In the genomic region with DNA sequence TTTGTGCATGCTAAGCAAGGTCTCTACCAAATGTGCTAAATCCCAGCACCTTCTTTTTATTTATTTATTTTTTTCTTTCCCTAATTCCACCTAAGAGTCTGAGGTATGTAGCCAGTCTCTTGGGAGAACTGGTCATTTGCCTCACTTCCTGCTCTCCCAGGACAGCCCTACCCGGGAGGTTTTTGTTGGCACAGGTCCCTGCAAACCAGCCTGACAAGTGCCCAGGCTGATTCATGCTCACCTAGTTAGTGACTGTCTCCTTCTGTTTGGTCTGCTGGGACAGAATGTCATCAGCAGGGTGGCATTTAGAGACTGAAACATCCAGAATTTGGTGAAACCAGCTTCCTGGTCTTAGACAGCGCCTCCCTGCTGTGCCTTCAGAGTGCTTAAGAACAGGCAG, we compare ENCODE assay signal across 10 mouse cellular contexts. TPM values are rescaled to one million over a fixed set of nuclear protein-coding genes. Genes with fewer than 3 reads are reported as not detected.
DNase-seq lines count a peak whose midpoint lies in the region; ATAC-seq lines count a peak whose summit lies in the region.
"Had no signal": no experiment of that assay in that cellular context is flagged by ENCODE, and none has a peak within 500 bp of the region (broad histone marks: within the 10 kb centered on the region; RNA-seq: fewer than 3 reads in every experiment).

No protein-coding gene starts in this region.

- ATAC-seq in granulocyte monocyte progenitor cell, adult 5-6 weeks (replicated peaks; ENCODE audit: poor library complexity, severe bottlenecking) = no peak
- ATAC-seq: inflammation-experienced regulatory T-cells, adult 6 months had no signal

- DNase-seq in adrenal gland, adult (ENCODE audit: inconsistent age in 2 of 2, low spot score in 1 of 2) = peak; percentile 84 to 89
- DNase-seq in adrenal gland, postnatal 4 days (ENCODE audit: low spot score in 2 of 2) = no peak
- DNase-seq in Muller cell, postnatal 12 days (ENCODE audit: inconsistent ontology term) = peak; percentile 80
- DNase-seq in cerebellum, adult 9-10 months = peak; percentile 80
- DNase-seq in kidney, postnatal 36 days = peak; percentile 75 to 77
- no peak for DNase-seq in layer of hippocampus, adult 8-10 months (ENCODE audit: low spot score in 2 of 2)
- no peak for DNase-seq in right cerebral cortex, postnatal 10 days (ENCODE audit: low spot score in 2 of 2)
- DNase-seq: liver, embryonic 13.5 days had no signal

RNA-seq across cellular contexts. Expression of gene Arhgef18, which starts 37.2 kb away (rescaled TPM):
- 10 to 100 TPM; 45.0 to 46.8 TPM for total RNA-seq in adrenal gland, postnatal 4 days (2021)
- total RNA-seq in layer of hippocampus, adult 8-10 months (2022) = 10 to 100 TPM; 38.5 to 56.8 (median 45.3) TPM
- 29.1 and 36.5 TPM in 2 replicates for total RNA-seq in granulocyte monocyte progenitor cell, adult 5-6 weeks (2014; fragmentation: Nextera tagmentation)
- total RNA-seq in granulocyte monocyte progenitor cell, adult 5-6 weeks (2017) = 24.7 and 25.2 TPM in 2 replicates

RNA-seq across cellular contexts. Expression of gene Pex11g, which starts 37.5 kb away (rescaled TPM):
- total RNA-seq in adrenal gland, postnatal 4 days (2021) = 10 to 100 TPM; 11.0 to 13.5 TPM
- total RNA-seq in layer of hippocampus, adult 8-10 months (2022) = 1 to 10 TPM in 2 of 4 experiments, under 1 TPM in 2; 0.70 to 2.1 (median 1.1) TPM
- total RNA-seq in granulocyte monocyte progenitor cell, adult 5-6 weeks (2014; fragmentation: Nextera tagmentation) = 2.3 and 2.8 TPM in 2 replicates
- total RNA-seq in granulocyte monocyte progenitor cell, adult 5-6 weeks (2017) = 1.6 and 3.4 TPM in 2 replicates

RNA-seq across cellular contexts. Expression of gene Tex45, which starts 40.7 kb away (rescaled TPM):
- total RNA-seq in adrenal gland, postnatal 4 days (2021) = under 1 TPM; 0.25 to 0.56 TPM
- total RNA-seq in layer of hippocampus, adult 8-10 months (2022) = under 1 TPM in 2 of 4 experiments, not detected in 2; 0.49 to 0.52 TPM
- not detected in 2 replicates for total RNA-seq in granulocyte monocyte progenitor cell, adult 5-6 weeks (2014; fragmentation: Nextera tagmentation)
- total RNA-seq in granulocyte monocyte progenitor cell, adult 5-6 weeks (2017) = not detected in 2 replicates

Comparison
In these comparisons a context has a peak if more than half of its experiments do, and no peak if none do; other contexts are left out.
1. DNase-seq: peak in adrenal gland, adult (2 of 2), Muller cell, postnatal 12 days (single experiment), cerebellum, adult 9-10 months (single experiment) and kidney, postnatal 36 days (2 of 2); none in adrenal gland, postnatal 4 days (0 of 2), layer of hippocampus, adult 8-10 months (0 of 2) and right cerebral cortex, postnatal 10 days (0 of 2).